Comparison of ENCODE assay signal across 8 mouse cellular contexts in genomic region chr10:121625006-121625405, GRCm38 (mm10). TPM values are rescaled to one million over a fixed set of nuclear protein-coding genes. Genes with fewer than 3 reads are reported as not detected.
DNase-seq lines count a peak whose midpoint lies in the region; ATAC-seq and TF ChIP-seq lines count a peak whose summit lies in the region.

No protein-coding gene starts in this region.

- H3K4me1 ChIP-seq in lung, embryonic 14.5 days (ENCODE audit: insufficient read depth) = peaks cover 6% of the 10 kb centered on the region; the same call in 1 of the 2 replicates
- no peaks in the 10 kb centered on the region; the same call in none of the 2 replicates for H3K4me1 ChIP-seq in lung, adult 2 months (ENCODE audit: control insufficient read depth, insufficient read depth, low read length)
- peaks cover 8% of the 10 kb centered on the region for H3K4me1 ChIP-seq in embryonic facial prominence, embryonic 13.5 days
- H3K4me1 ChIP-seq in intestine, postnatal 0 days (replicated peaks; ENCODE audit: control insufficient read depth, insufficient read depth, low read length) = peaks cover 5% of the 10 kb centered on the region; the same call in 1 of the 2 replicates
- peaks cover 7% of the 10 kb centered on the region for H3K4me1 ChIP-seq in neural tube, embryonic 14.5 days (ENCODE audit: control insufficient read depth, insufficient read depth, low read length)

- peak overlapping the region; percentile 87 for H3K9ac ChIP-seq in lung, embryonic 14.5 days
- H3K9ac ChIP-seq in embryonic facial prominence, embryonic 13.5 days = peak overlapping the region; percentile 94
- peak overlapping the region; percentile 82; the same call in 1 of the 2 replicates for H3K9ac ChIP-seq in intestine, postnatal 0 days (ENCODE audit: low read depth, low read length)
- H3K9ac ChIP-seq in neural tube, embryonic 14.5 days (replicated peaks; ENCODE audit: low read depth, low read length) = peak overlapping the region; percentile 75; the same call in 1 of the 2 replicates

- no peak for TF ChIP-seq CTCF in lung, embryonic 14.5 days (IDR thresholded peaks at IDR 0.05; ENCODE audit: low read depth)
- no peak for TF ChIP-seq CTCF in lung, adult 2 months (IDR thresholded peaks at IDR 0.05; ENCODE audit: insufficient read depth, low read length)
- no peak for TF ChIP-seq CTCF in intestine, postnatal 0 days (IDR thresholded peaks at IDR 0.05; ENCODE audit: low read depth)

- peak overlapping the region; percentile 89 for H3K4me3 ChIP-seq in lung, embryonic 14.5 days (ENCODE audit: low read depth, low read length)
- no peak overlapping the region for H3K4me3 ChIP-seq in lung, adult 2 months (replicated peaks; ENCODE audit: extremely low read depth, low read depth, low read length)
- H3K4me3 ChIP-seq in embryonic facial prominence, embryonic 13.5 days = peak overlapping the region; percentile 88
- H3K4me3 ChIP-seq in intestine, postnatal 0 days (ENCODE audit: low read depth, low read length) = peak overlapping the region; percentile 83
- H3K4me3 ChIP-seq in neural tube, embryonic 14.5 days (ENCODE audit: low read depth, low read length) = peak overlapping the region; percentile 85

- H3K27me3 ChIP-seq in lung, embryonic 14.5 days (ENCODE audit: insufficient read depth, low read length) = no peaks in the 10 kb centered on the region
- H3K27me3 ChIP-seq in embryonic facial prominence, embryonic 13.5 days = no peaks in the 10 kb centered on the region
- no peaks in the 10 kb centered on the region for H3K27me3 ChIP-seq in intestine, postnatal 0 days (replicated peaks; ENCODE audit: control insufficient read depth, insufficient read depth, low read length)
- H3K27me3 ChIP-seq in neural tube, embryonic 14.5 days (ENCODE audit: control insufficient read depth, insufficient read depth, low read length) = no peaks in the 10 kb centered on the region

- H3K27ac ChIP-seq in lung, embryonic 14.5 days (ENCODE audit: low read depth) = peak overlapping the region; percentile 96; the same call in 1 of the 2 replicates
- H3K27ac ChIP-seq in embryonic facial prominence, embryonic 13.5 days = no peak overlapping the region
- 0 out of 2 replicates have a peak overlapping the region, but pooled peaks have one; percentile 3 for H3K27ac ChIP-seq in intestine, postnatal 0 days (ENCODE audit: low read depth, low read length)
- H3K27ac ChIP-seq in neural tube, embryonic 14.5 days (ENCODE audit: low read depth, low read length) = no peak overlapping the region

- H3K4me2 ChIP-seq in lung, embryonic 14.5 days = peak overlapping the region; percentile 82
- H3K4me2 ChIP-seq in embryonic facial prominence, embryonic 13.5 days = peak overlapping the region; percentile 77
- peak overlapping the region; percentile 88 for H3K4me2 ChIP-seq in intestine, postnatal 0 days (replicated peaks; ENCODE audit: low read depth)
- peak overlapping the region; percentile 71 for H3K4me2 ChIP-seq in neural tube, embryonic 14.5 days (ENCODE audit: low read depth, low read length)

- H3K9me3 ChIP-seq in lung, embryonic 14.5 days (ENCODE audit: low read depth, low read length) = no peaks in the 10 kb centered on the region
- no peaks in the 10 kb centered on the region for H3K9me3 ChIP-seq in embryonic facial prominence, embryonic 13.5 days
- no peaks in the 10 kb centered on the region for H3K9me3 ChIP-seq in intestine, postnatal 0 days (ENCODE audit: control insufficient read depth)
- H3K9me3 ChIP-seq in neural tube, embryonic 14.5 days (ENCODE audit: control insufficient read depth, low read length) = no peaks in the 10 kb centered on the region

- peak; percentile 33 for DNase-seq in lung, embryonic 14.5 days
- DNase-seq in lung, adult 2 months = no peak
- no peak for DNase-seq in adrenal gland, postnatal 14 days
- DNase-seq in right cerebral cortex, postnatal 4 days = no peak
- DNase-seq in c-Kit-positive CD71-positive TER-119-positive erythroid progenitor cells, embryonic 14.5 days (ENCODE audit: low spot score) = no peak

- 8% methylated on average over 9 of the region's 9 CpGs for WGBS in lung, embryonic 14.5 days
- WGBS in lung, adult 2 months = 7% methylated on average over 9 of the region's 9 CpGs
- 14% methylated on average over 9 of the region's 9 CpGs for WGBS in embryonic facial prominence, embryonic 13.5 days
- 6% methylated on average over 9 of the region's 9 CpGs for WGBS in intestine, postnatal 0 days
- WGBS in neural tube, embryonic 14.5 days = 19% methylated on average over 9 of the region's 9 CpGs

- H3K36me3 ChIP-seq in lung, embryonic 14.5 days (ENCODE audit: insufficient read depth) = peaks cover 28% of the 10 kb centered on the region
- peaks cover 27% of the 10 kb centered on the region for H3K36me3 ChIP-seq in embryonic facial prominence, embryonic 13.5 days
- H3K36me3 ChIP-seq in intestine, postnatal 0 days (ENCODE audit: control insufficient read depth, insufficient read depth) = peaks cover 25% of the 10 kb centered on the region
- peaks cover 5% of the 10 kb centered on the region; the same call in 1 of the 2 replicates for H3K36me3 ChIP-seq in neural tube, embryonic 14.5 days (ENCODE audit: control insufficient read depth, insufficient read depth, low read length)

- no peak for ATAC-seq in lung, embryonic 14.5 days (ENCODE audit: insufficient read depth)
- ATAC-seq in embryonic facial prominence, embryonic 13.5 days (ENCODE audit: insufficient number of reproducible peaks, insufficient read depth, low FRiP score, low TSS enrichment, low read depth) = no peak
- ATAC-seq in intestine, postnatal 0 days = no peak
- no peak for ATAC-seq in neural tube, embryonic 14.5 days (ENCODE audit: low read depth)

- no peak for TF ChIP-seq POLR2A in lung, adult 2 months (IDR thresholded peaks at IDR 0.05; ENCODE audit: borderline replicate concordance, extremely low read depth, low read depth, low read length)

RNA-seq across cellular contexts. Expression of gene Xpot, which starts 1.1 kb away (rescaled TPM):
- polyA plus RNA-seq in lung, embryonic 14.5 days (2014; fragmentation: Nextera tagmentation; extraction: Ambion mirVana) = 67.5 and 69.9 TPM in 2 replicates
- 95.5 and 107 TPM in 2 replicates for polyA plus RNA-seq in lung, adult 2 months (2012; rRNA removed)
- 48.1 and 61.6 TPM in 2 replicates for polyA plus RNA-seq in embryonic facial prominence, embryonic 13.5 days (2015; fragmentation: Nextera tagmentation; extraction: Ambion mirVana)
- polyA plus RNA-seq in intestine, postnatal 0 days (2015; fragmentation: Nextera tagmentation; extraction: Ambion mirVana) = 19.5 and 20.3 TPM in 2 replicates
- polyA plus RNA-seq in neural tube, embryonic 14.5 days (2014; fragmentation: Nextera tagmentation; extraction: Ambion mirVana) = 28.4 and 39.3 TPM in 2 replicates
- total RNA-seq in adrenal gland, postnatal 14 days (2021) = 53.6 and 56.4 TPM in 2 replicates

RNA-seq across cellular contexts. Expression of gene D930020B18Rik, which starts 16.4 kb away (rescaled TPM):
- 0.46 and 0.54 TPM in 2 replicates for polyA plus RNA-seq in lung, embryonic 14.5 days (2014; fragmentation: Nextera tagmentation; extraction: Ambion mirVana)
- 0.59 and 1.0 TPM in 2 replicates for polyA plus RNA-seq in lung, adult 2 months (2012; rRNA removed)
- polyA plus RNA-seq in embryonic facial prominence, embryonic 13.5 days (2015; fragmentation: Nextera tagmentation; extraction: Ambion mirVana) = 0.76 and 2.4 TPM in 2 replicates
- polyA plus RNA-seq in intestine, postnatal 0 days (2015; fragmentation: Nextera tagmentation; extraction: Ambion mirVana) = 0.05 and 0.12 TPM in 2 replicates
- 0.08 and 0.12 TPM in 2 replicates for polyA plus RNA-seq in neural tube, embryonic 14.5 days (2014; fragmentation: Nextera tagmentation; extraction: Ambion mirVana)
- not detected in 2 replicates for total RNA-seq in adrenal gland, postnatal 14 days (2021)

RNA-seq across cellular contexts. Expression of gene Tbk1, which starts 38.4 kb away (rescaled TPM):
- 38.1 and 39.6 TPM in 2 replicates for polyA plus RNA-seq in lung, embryonic 14.5 days (2014; fragmentation: Nextera tagmentation; extraction: Ambion mirVana)
- polyA plus RNA-seq in lung, adult 2 months (2012; rRNA removed) = 8.9 and 20.4 TPM in 2 replicates
- 32.3 and 35.9 TPM in 2 replicates for polyA plus RNA-seq in embryonic facial prominence, embryonic 13.5 days (2015; fragmentation: Nextera tagmentation; extraction: Ambion mirVana)
- polyA plus RNA-seq in intestine, postnatal 0 days (2015; fragmentation: Nextera tagmentation; extraction: Ambion mirVana) = 27.3 and 29.6 TPM in 2 replicates
- 37.5 and 38.3 TPM in 2 replicates for polyA plus RNA-seq in neural tube, embryonic 14.5 days (2014; fragmentation: Nextera tagmentation; extraction: Ambion mirVana)
- total RNA-seq in adrenal gland, postnatal 14 days (2021) = 37.3 and 39.5 TPM in 2 replicates

Comparison
In these comparisons a context has a peak if more than half of its experiments do, and no peak if none do; other contexts are left out.
1. H3K27ac ChIP-seq: peak in lung, embryonic 14.5 days (single experiment) and intestine, postnatal 0 days (single experiment); none in embryonic facial prominence, embryonic 13.5 days (single experiment) and neural tube, embryonic 14.5 days (single experiment).
2. Peak in every context shown above with its lines, with median percentiles within 50 percentile points of each other: H3K4me2 ChIP-seq and H3K9ac ChIP-seq.